Mouse (Mus musculus) lung, adult 2 months (tissue): ENCODE measurements around the gene Sorcs3.

Experiments
- CTCF ChIP-seq: fragments of 200-500 bp; IDR thresholded peaks from 2 replicates; pipeline ENCODE4 v1.5.1; 2011; ENCODE audit warnings: mild to moderate bottlenecking, low read length, control low read depth; ENCODE audit not compliant: insufficient read depth
- POLR2A ChIP-seq: fragments of 200-500 bp; IDR thresholded peaks from 2 replicates; pipeline ENCODE4 v1.6.1; 2011; ENCODE audit warnings: low read depth, mild to moderate bottlenecking, control low read depth, low read length, borderline replicate concordance; ENCODE audit errors: extremely low read depth

- TF ChIP-seq CTCF (no peak), POLR2A (no peak)
These were observed 353.6 kb downstream of the Sorcs3 start for GRCm38 (mm10) chr19:48559432-48559831.
